9 mouse cellular contexts compared by ENCODE assay signal in the genomic region with DNA sequence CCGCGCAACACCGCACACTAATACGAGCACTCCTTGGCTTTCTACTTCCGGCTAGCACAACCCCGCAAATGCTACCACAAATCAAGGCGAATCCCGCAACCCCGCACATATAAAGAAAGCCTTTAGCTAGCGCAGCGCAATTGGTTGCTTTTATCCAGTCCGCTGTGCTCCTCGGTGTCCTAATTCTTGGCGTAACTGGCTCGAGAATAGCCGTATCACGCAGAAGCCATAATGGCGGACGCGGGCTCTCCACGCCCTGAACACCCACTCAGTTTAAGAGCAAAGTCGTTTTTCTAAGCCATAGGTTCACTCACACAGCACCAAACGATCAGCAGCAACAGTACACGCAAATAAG.
DNase-seq lines count a peak whose midpoint lies in the region; ATAC-seq and TF ChIP-seq lines count a peak whose summit lies in the region.
"Had no signal": no experiment of that assay in that cellular context is flagged by ENCODE, and none has a peak within 500 bp of the region (broad histone marks: within the 10 kb centered on the region; RNA-seq: fewer than 3 reads in every experiment).

No protein-coding gene starts in this region.

- peak; percentile 5; the same call in 1 of the 2 replicates for ATAC-seq in lung, embryonic 14.5 days (ENCODE audit: insufficient read depth)
- 0 out of 2 replicates have a peak, but pooled peaks have one; percentile 4 for ATAC-seq in forebrain, embryonic 15.5 days (replicated peaks)
- no peak for ATAC-seq in limb, embryonic 13.5 days (ENCODE audit: low FRiP score, low read depth)
- no peak for ATAC-seq in neural tube, embryonic 13.5 days (ENCODE audit: low read depth)
- no peak for ATAC-seq in inflammation-experienced regulatory T-cells, adult 6 months

- no peaks in the 10 kb centered on the region for H3K9me3 ChIP-seq in lung, embryonic 14.5 days (ENCODE audit: low read depth, low read length)
- H3K9me3 ChIP-seq in forebrain, embryonic 15.5 days: no peaks in the 10 kb centered on the region
- H3K9me3 ChIP-seq in limb, embryonic 13.5 days: no peaks in the 10 kb centered on the region
- H3K9me3 ChIP-seq in neural tube, embryonic 13.5 days: 0 out of 2 replicates have a peak, but pooled peaks cover 2% of the 10 kb centered on the region

- H3K27ac ChIP-seq in lung, embryonic 14.5 days (ENCODE audit: low read depth): peak overlapping the region; percentile 74
- H3K27ac ChIP-seq in forebrain, embryonic 15.5 days (replicated peaks): peak overlapping the region; percentile 86
- H3K27ac ChIP-seq in limb, embryonic 13.5 days: peak overlapping the region; percentile 56; the same call in 1 of the 2 replicates
- H3K27ac ChIP-seq in neural tube, embryonic 13.5 days (replicated peaks): peak overlapping the region; percentile 80

- no peaks in the 10 kb centered on the region for H3K27me3 ChIP-seq in lung, embryonic 14.5 days (ENCODE audit: insufficient read depth, low read length)
- H3K27me3 ChIP-seq in forebrain, embryonic 15.5 days: no peaks in the 10 kb centered on the region
- no peaks in the 10 kb centered on the region for H3K27me3 ChIP-seq in limb, embryonic 13.5 days
- H3K27me3 ChIP-seq in neural tube, embryonic 13.5 days: no peaks in the 10 kb centered on the region

- 79% methylated on average over 24 of the region's 24 CpGs for WGBS in lung, embryonic 14.5 days
- 67% methylated on average over 24 of the region's 24 CpGs for WGBS in forebrain, embryonic 15.5 days
- WGBS in limb, embryonic 13.5 days: 67% methylated on average over 24 of the region's 24 CpGs
- WGBS in neural tube, embryonic 13.5 days: 66% methylated on average over 24 of the region's 24 CpGs

- no peak for DNase-seq in lung, embryonic 14.5 days
- DNase-seq in lung, adult 18-20 months: no peak
- DNase-seq in B cell, adult 2 months: no peak
- DNase-seq in cerebellum, adult 11-12 months: no peak
- DNase-seq: kidney, adult 9 months had no signal

- no peaks in the 10 kb centered on the region for H3K36me3 ChIP-seq in lung, embryonic 14.5 days (ENCODE audit: insufficient read depth)
- H3K36me3 ChIP-seq in forebrain, embryonic 15.5 days: no peaks in the 10 kb centered on the region
- no peaks in the 10 kb centered on the region for H3K36me3 ChIP-seq in limb, embryonic 13.5 days
- no peaks in the 10 kb centered on the region for H3K36me3 ChIP-seq in neural tube, embryonic 13.5 days

- H3K4me2 ChIP-seq in lung, embryonic 14.5 days: no peak overlapping the region; the same call in 1 of the 2 replicates
- peak overlapping the region; percentile 33 for H3K4me2 ChIP-seq in forebrain, embryonic 15.5 days (replicated peaks)
- H3K4me2 ChIP-seq in limb, embryonic 13.5 days (replicated peaks): no peak overlapping the region; the same call in 1 of the 2 replicates
- peak overlapping the region; percentile 48; the same call in 1 of the 2 replicates for H3K4me2 ChIP-seq in neural tube, embryonic 13.5 days

- no peaks in the 10 kb centered on the region for H3K4me1 ChIP-seq in lung, embryonic 14.5 days (ENCODE audit: insufficient read depth)
- no peaks in the 10 kb centered on the region for H3K4me1 ChIP-seq in forebrain, embryonic 15.5 days
- H3K4me1 ChIP-seq in limb, embryonic 13.5 days: no peaks in the 10 kb centered on the region
- H3K4me1 ChIP-seq in neural tube, embryonic 13.5 days (replicated peaks): no peaks in the 10 kb centered on the region

- peak overlapping the region; percentile 53 for H3K9ac ChIP-seq in lung, embryonic 14.5 days
- H3K9ac ChIP-seq in forebrain, embryonic 15.5 days (replicated peaks): peak overlapping the region; percentile 47
- H3K9ac ChIP-seq in limb, embryonic 13.5 days: peak overlapping the region; percentile 64
- peak overlapping the region; percentile 63 for H3K9ac ChIP-seq in neural tube, embryonic 13.5 days

- no peak for TF ChIP-seq CTCF in lung, embryonic 14.5 days (IDR thresholded peaks at IDR 0.05; ENCODE audit: low read depth)

- H3K4me3 ChIP-seq in lung, embryonic 14.5 days (ENCODE audit: low read depth, low read length): peak overlapping the region; percentile 39
- peak overlapping the region; percentile 47 for H3K4me3 ChIP-seq in forebrain, embryonic 15.5 days
- peak overlapping the region; percentile 45 for H3K4me3 ChIP-seq in limb, embryonic 13.5 days
- H3K4me3 ChIP-seq in neural tube, embryonic 13.5 days: peak overlapping the region; percentile 44

Comparison
In these comparisons a context has a peak if more than half of its experiments do, and no peak if none do; other contexts are left out.
1. ATAC-seq: peak in lung, embryonic 14.5 days (single experiment) and forebrain, embryonic 15.5 days (single experiment); none in limb, embryonic 13.5 days (single experiment), neural tube, embryonic 13.5 days (single experiment) and inflammation-experienced regulatory T-cells, adult 6 months (single experiment).
2. H3K4me2 ChIP-seq: peak in forebrain, embryonic 15.5 days (single experiment) and neural tube, embryonic 13.5 days (single experiment); none in lung, embryonic 14.5 days (single experiment) and limb, embryonic 13.5 days (single experiment).
3. Peak in every context shown above with its lines, with median percentiles within 50 percentile points of each other: H3K27ac ChIP-seq, H3K4me3 ChIP-seq and H3K9ac ChIP-seq.